Mouse (Mus musculus) heart, adult 2 months (tissue): Measurements from ENCODE around the gene Ppp1r16b.

Source experiments
- CTCF ChIP-seq: fragments of 200-600 bp; IDR thresholded peaks from 2 replicates; pipeline ENCODE4 v1.8.1; 2022; ENCODE audit warnings: antibody characterized with exemption, mild to moderate bottlenecking, moderate library complexity
- EP300 ChIP-seq: fragments of 200-500 bp; IDR thresholded peaks from 2 replicates; pipeline ENCODE4 v1.6.1; 2011; ENCODE audit warnings: low read depth, low read length, control low read depth; ENCODE audit not compliant: insufficient read depth
- POLR2A ChIP-seq: fragments of 200-500 bp; IDR thresholded peaks from 2 replicates; pipeline ENCODE4 v1.6.1; 2011; ENCODE audit warnings: mild to moderate bottlenecking, low read depth, low read length, control low read depth; ENCODE audit not compliant: insufficient read depth

GRCm38 (mm10) chr2:158778349-158778748 is 113.2 kb downstream of the Ppp1r16b start:
- TF ChIP-seq CTCF (no peak), POLR2A (no peak), EP300 (no peak)
